Mouse (Mus musculus) hindbrain, embryonic 16.5 days (tissue): ENCODE data around the gene Gab2. TPM values are rescaled to one million over a fixed set of nuclear protein-coding genes. Genes with fewer than 3 reads are reported as not detected.

Experiments
- ATAC-seq: fragments of 200-750 bp; cut with Nextera tagmentation; 2 replicates; pipeline ENCODE4 v1.8.0; 2017; ENCODE audit warnings: moderate TSS enrichment, moderate library complexity
- H3K27ac ChIP-seq: fragments of 300-500 bp; sonication (generic); 2 replicates; pipeline ENCODE4 v1.5.1; 2014; ENCODE audit warnings: low read depth, mild to moderate bottlenecking, control low read depth, low read length, moderate library complexity
- H3K27me3 ChIP-seq: fragments of 300-500 bp; sonication (generic); replicated peaks from 2 replicates; pipeline ENCODE4 v1.6.1; 2014; ENCODE audit warnings: low read length; ENCODE audit not compliant: control insufficient read depth, insufficient read depth
- H3K36me3 ChIP-seq: fragments of 300-500 bp; sonication (generic); 2 replicates; pipeline ENCODE4 v1.6.1; 2014; ENCODE audit warnings: mild to moderate bottlenecking, low read length, moderate library complexity, mixed read lengths; ENCODE audit not compliant: control insufficient read depth, insufficient read depth
- H3K4me1 ChIP-seq: fragments of 300-500 bp; sonication (generic); 2 replicates; pipeline ENCODE4 v1.6.1; 2014; ENCODE audit warnings: low read depth, low read length; ENCODE audit not compliant: control insufficient read depth, insufficient read depth
- H3K4me2 ChIP-seq: fragments of 300-500 bp; sonication (generic); 2 replicates; pipeline ENCODE4 v1.6.1; 2014; ENCODE audit warnings: mild to moderate bottlenecking, low read length, control low read depth, moderate library complexity
- H3K4me3 ChIP-seq: fragments of 300-500 bp; sonication (generic); 2 replicates; pipeline ENCODE4 v1.5.1; 2014; ENCODE audit warnings: mild to moderate bottlenecking, low read length, control low read depth, moderate library complexity
- H3K9ac ChIP-seq: fragments of 300-500 bp; sonication (generic); 2 replicates; pipeline ENCODE4 v1.6.1; 2014; ENCODE audit warnings: low read depth, mild to moderate bottlenecking, control low read depth, low read length, moderate library complexity
- H3K9me3 ChIP-seq: fragments of 300-500 bp; sonication (generic); 2 replicates; pipeline ENCODE4 v1.6.1; 2014; ENCODE audit warnings: mild to moderate bottlenecking, low read length, moderate library complexity; ENCODE audit not compliant: control insufficient read depth
- whole genome bisulfite sequencing: fragments of 180-500 bp; shearing (Covaris S2); extraction: QIAGEN DNeasy Blood & Tissue Kit; methylation state at CpG from one replicate; pipeline ENCODE4 v1.1.7; 2014; 5-methylcytosine and 5-hydroxymethylcytosine counted together
- polyA plus RNA-seq: library from polyadenylated mRNA; unstranded; fragments of >200 nt; fragmentation: Nextera tagmentation; extraction: Ambion mirVana; gene quantifications from 2 replicates; pipeline ENCODE4 v1.2.1, GENCODE M21; 2015

Gab2 gene
- polyA plus RNA-seq, 1 experiment from 2014 or later = 14.1 TPM

DNA sequence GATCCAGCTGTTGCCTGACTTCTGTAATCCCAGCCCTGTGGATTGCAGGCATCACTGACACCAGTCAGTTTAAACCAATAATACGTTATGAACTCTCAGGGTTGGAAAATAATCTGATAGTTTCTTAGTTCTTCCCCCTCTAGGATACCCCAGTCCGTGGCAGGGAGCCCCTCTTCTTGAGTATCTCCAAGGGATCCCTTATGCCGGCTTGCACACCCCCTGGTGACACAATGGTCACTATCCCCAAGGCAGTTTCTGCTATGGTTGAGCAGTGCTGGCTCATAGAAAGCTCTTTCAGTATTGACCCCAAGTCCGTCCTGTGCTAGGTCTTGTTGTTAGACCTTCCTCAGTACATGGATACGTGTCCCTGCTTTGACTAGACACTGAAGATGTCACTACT lies 267.4 kb downstream of the Gab2 start:
- Histone ChIP-seq H3K27ac (no peak overlapping the region), H3K4me3 (no peak overlapping the region), H3K9me3 (no peaks in the 10 kb centered on the region), H3K9ac (no peak overlapping the region), H3K4me1 (peaks cover 11% of the 10 kb centered on the region), H3K36me3 (peaks cover 3% of the 10 kb centered on the region), H3K27me3 (no peaks in the 10 kb centered on the region), H3K4me2 (no peak overlapping the region)
- 83% methylated on average over 5 of the region's 5 CpGs for WGBS
- ATAC-seq = no peak

DNA sequence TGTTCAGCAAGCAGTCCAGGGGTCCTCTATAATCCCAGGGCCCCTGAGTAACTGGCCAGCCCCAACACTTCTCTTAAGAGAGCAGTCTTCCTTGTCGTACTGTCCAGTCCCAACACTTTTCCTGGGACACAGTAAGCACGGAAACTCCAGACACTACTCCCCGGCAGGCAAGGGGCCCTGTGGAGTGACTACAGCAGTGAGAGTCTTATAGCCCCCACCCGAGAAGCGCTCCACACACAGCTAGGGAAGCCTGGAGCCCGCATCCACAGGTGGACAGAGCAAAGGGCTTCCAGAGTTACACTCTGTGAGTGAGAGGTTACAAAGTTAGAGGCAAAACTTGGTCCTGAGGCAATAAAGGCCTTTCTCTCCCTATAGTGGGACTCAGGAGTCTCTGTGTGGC lies 268.1 kb downstream of the Gab2 start:
- 89% methylated on average over 6 of the region's 6 CpGs for WGBS
- Histone ChIP-seq H3K27ac (no peak overlapping the region), H3K4me3 (no peak overlapping the region), H3K4me2 (no peak overlapping the region), H3K36me3 (peaks cover 3% of the 10 kb centered on the region), H3K4me1 (peaks cover 11% of the 10 kb centered on the region), H3K9ac (no peak overlapping the region), H3K9me3 (no peaks in the 10 kb centered on the region), H3K27me3 (no peaks in the 10 kb centered on the region)
- no peak for ATAC-seq

DNA sequence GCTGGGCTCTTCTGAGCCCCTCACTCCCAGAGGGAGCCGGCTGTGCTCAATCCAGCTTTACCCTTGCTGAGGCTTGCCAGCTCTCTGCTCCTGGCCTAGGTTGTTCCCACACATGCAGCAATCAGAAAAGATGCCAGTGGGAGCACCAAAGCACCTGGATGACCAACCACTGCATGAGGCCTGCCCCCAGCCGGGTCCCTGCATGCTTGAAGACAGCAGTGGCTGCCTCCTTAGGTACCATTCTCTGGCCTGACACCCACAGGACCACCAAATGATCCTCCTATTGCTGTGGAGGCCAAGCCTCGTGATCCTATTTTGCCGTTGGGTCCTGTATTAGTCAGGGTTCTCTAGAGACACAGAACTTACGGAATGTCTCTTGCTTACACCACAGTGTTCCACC lies 269.5 kb downstream of the Gab2 start:
- 74% methylated on average over 5 of the region's 5 CpGs for WGBS
- Histone ChIP-seq H3K4me3 (no peak overlapping the region), H3K27me3 (no peaks in the 10 kb centered on the region), H3K27ac (no peak overlapping the region), H3K4me1 (peaks cover 2% of the 10 kb centered on the region), H3K9ac (no peak overlapping the region), H3K9me3 (no peaks in the 10 kb centered on the region), H3K4me2 (no peak overlapping the region), H3K36me3 (peaks cover 3% of the 10 kb centered on the region)
- ATAC-seq = no peak

DNA sequence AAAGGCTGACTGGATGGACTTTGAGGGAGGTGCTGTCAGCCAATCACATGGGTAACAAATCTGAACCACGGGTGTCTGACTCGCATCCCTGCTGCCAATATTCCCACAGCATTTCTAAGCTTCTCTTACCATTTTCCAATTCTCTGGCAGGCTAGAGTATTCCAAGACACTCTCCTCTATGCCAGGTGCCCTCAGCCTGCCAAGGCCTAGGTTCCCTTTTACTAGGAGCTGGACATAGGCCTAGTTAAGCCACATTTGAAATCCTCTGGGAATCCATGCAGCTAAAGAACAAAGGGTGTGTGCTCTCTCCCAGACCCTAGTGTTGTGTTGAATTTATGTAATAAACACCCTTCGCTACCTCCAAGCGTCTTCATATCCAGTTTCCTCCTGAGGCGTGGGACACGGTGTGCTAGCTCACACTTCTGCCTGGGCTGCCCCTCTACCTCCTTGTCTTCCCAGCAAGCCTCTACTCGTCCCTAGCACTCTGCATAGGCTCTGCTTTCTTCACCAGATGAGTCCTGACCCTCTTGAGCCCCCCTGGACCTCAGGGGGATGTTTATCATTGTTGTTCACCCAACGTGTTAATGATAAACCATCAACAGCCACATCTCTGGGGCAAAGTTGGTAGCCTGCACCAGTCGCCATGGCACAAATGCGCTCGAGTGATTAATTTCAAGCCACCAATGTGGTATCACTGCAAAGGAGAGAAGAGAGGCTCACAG lies 270.6 kb downstream of the Gab2 start:
- no peak overlapping the region for H3K4me2 ChIP-seq
- H3K4me3 ChIP-seq = no peak overlapping the region
- no peaks in the 10 kb centered on the region for H3K9me3 ChIP-seq
- no peaks in the 10 kb centered on the region for H3K4me1 ChIP-seq
- no peak; the same call in 1 of the 2 replicates for ATAC-seq
- no peak overlapping the region for H3K9ac ChIP-seq
- H3K27me3 ChIP-seq = no peaks in the 10 kb centered on the region
- H3K36me3 ChIP-seq = peaks cover 3% of the 10 kb centered on the region
- no peak overlapping the region for H3K27ac ChIP-seq
- 86% methylated on average over 11 of the region's 11 CpGs for WGBS

DNA sequence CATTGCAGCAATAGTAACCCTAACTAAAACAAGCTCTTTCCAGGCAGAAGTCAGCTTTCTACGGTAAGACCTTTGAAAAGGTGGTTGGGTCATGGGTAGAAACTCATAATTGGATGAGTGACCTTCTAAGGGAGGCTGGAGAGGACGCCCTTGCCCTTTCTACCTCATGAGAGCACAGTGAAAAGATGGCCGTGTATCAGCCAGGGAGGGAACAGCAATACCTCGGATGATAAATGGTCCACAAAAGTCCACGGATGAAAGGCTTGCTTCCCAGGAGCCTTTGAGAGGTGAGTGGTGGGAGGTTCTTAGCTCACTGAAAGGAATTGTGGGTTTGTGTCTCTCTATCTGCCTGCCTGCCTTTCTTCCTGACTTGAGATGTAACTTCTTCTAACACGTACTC lies 272.0 kb downstream of the Gab2 start:
- H3K27me3 ChIP-seq = no peaks in the 10 kb centered on the region
- no peak overlapping the region for H3K9ac ChIP-seq
- H3K9me3 ChIP-seq = no peaks in the 10 kb centered on the region
- ATAC-seq = no peak
- H3K4me1 ChIP-seq = no peaks in the 10 kb centered on the region
- H3K27ac ChIP-seq = no peak overlapping the region
- H3K36me3 ChIP-seq = no peaks in the 10 kb centered on the region
- WGBS = 92% methylated on average over 6 of the region's 6 CpGs
- H3K4me2 ChIP-seq = no peak overlapping the region
- no peak overlapping the region for H3K4me3 ChIP-seq

DNA sequence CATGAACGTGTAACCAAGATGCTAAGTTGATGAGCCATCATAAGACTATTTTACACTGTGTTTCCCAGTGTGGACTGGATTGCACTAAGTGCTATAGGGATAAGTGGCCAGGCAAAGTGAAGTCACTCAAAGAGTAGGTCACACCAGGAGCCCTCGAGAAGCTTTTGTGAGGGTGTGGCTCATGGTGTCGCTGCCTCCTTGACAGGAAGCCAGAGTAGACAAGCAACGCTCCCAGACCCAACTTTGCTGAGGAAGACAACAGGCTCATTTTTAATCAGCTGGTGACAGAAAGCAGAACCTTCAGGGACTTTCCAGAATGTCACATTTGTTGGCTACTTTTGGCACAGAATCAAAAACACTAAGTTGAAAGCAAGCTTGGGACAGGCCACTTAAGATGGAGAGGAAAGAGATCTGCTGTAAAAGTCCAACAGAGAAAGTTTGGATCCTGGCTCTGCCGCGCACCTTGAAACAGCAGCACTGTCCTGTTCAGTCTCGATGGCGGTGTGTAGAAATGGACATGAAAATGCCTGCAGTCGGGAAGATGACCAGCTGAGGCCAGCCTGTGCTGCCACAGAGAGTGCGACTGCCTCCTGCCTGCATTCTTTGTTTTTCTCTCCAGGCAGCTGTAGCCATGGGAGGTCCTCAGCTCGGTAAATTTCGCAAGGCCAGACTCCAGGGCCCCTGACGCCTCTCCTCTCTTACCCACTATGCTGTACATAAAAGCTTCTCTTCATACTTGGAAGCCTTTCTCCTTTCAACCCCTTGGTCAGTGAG lies 273.9 kb downstream of the Gab2 start:
- Histone ChIP-seq H3K4me2 (no peak overlapping the region), H3K27me3 (no peaks in the 10 kb centered on the region), H3K27ac (no peak overlapping the region), H3K9me3 (no peaks in the 10 kb centered on the region), H3K9ac (no peak overlapping the region), H3K4me3 (no peak overlapping the region), H3K36me3 (no peaks in the 10 kb centered on the region), H3K4me1 (no peaks in the 10 kb centered on the region)
- ATAC-seq = no peak
- WGBS = 44% methylated on average over 13 of the region's 13 CpGs

DNA sequence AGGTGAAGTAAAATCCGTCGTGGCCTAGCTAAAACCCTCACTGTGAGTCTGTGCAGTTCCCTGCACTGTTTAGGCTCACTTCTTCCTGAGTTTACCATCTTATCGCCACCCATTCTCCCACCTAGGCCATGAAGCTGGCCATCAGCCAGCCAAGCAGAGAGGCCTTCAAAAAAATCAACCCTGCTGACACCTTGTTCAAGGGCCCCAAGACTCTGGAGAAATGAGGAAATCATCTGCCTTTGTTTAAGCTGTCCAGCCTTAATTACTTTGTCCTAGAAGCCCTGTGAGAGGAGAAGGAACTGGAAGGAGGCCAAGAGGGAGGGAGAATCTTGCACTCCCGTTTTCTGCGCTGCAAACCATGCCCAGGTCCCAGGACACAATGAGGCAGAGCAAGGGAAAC lies 274.9 kb downstream of the Gab2 start:
- no peak overlapping the region for H3K4me3 ChIP-seq
- H3K27me3 ChIP-seq = no peaks in the 10 kb centered on the region
- no peaks in the 10 kb centered on the region for H3K4me1 ChIP-seq
- H3K4me2 ChIP-seq = no peak overlapping the region
- no peak overlapping the region for H3K9ac ChIP-seq
- H3K27ac ChIP-seq = no peak overlapping the region
- no peaks in the 10 kb centered on the region for H3K9me3 ChIP-seq
- no peaks in the 10 kb centered on the region for H3K36me3 ChIP-seq
- WGBS = 72% methylated on average over 5 of the region's 5 CpGs
- ATAC-seq = no peak

DNA sequence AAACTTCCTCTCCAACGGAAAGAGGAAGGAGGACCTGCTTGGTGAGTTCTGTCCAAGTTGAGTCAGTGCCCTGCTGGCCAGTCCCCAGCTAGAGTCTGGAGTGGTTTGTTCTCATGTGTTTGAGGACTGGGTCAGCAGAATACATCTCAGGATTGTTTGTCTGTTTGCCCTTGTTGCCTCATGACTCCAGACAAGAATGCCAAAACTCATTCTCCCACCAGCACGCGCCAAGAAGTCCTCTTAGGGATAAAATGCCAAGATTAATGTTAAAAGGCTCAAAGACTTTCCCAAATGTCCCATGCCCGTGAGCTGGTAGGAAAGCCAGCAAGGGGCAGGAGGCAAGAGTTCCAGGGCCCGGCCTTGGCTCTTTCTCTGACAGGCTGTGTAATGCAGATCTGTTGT lies 275.5 kb downstream of the Gab2 start:
- no peak overlapping the region for H3K27ac ChIP-seq
- no peaks in the 10 kb centered on the region for H3K4me1 ChIP-seq
- ATAC-seq = peak; percentile 90
- no peaks in the 10 kb centered on the region for H3K9me3 ChIP-seq
- no peak overlapping the region for H3K4me3 ChIP-seq
- no peak overlapping the region for H3K4me2 ChIP-seq
- H3K27me3 ChIP-seq = no peaks in the 10 kb centered on the region
- H3K9ac ChIP-seq = no peak overlapping the region
- WGBS = 68% methylated on average over 5 of the region's 5 CpGs
- H3K36me3 ChIP-seq = no peaks in the 10 kb centered on the region

DNA sequence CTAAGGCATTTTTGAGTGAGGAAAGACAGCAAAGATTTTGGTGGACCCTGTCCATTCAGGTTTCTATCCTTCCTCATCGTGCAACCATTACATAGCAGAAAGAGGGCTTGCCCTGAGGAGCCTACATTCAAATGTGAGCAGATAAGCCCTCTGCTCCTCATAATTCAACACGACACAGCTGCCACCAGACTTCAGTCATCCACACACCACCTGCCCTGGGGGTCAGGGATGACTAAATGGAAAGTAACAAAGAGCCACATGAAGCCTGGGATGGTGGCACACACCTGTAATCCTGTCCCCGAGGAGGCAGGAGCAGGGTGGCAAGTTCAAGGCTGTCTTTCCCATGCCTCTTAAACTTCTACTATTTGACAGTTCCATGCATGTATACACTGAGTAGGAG lies 276.5 kb downstream of the Gab2 start:
- WGBS = 87% methylated on average over 3 of the region's 3 CpGs
- no peak overlapping the region for H3K9ac ChIP-seq
- H3K4me2 ChIP-seq = no peak overlapping the region
- ATAC-seq = no peak
- H3K9me3 ChIP-seq = no peaks in the 10 kb centered on the region
- H3K4me3 ChIP-seq = no peak overlapping the region
- H3K27me3 ChIP-seq = no peaks in the 10 kb centered on the region
- H3K36me3 ChIP-seq = no peaks in the 10 kb centered on the region
- no peaks in the 10 kb centered on the region for H3K4me1 ChIP-seq
- H3K27ac ChIP-seq = no peak overlapping the region
